Mouse (Mus musculus) left cerebral cortex, adult 9 months (tissue): ENCODE measurements around the gene Cyp26b1.
A peak's percentile ranks its signal among the peaks of the same experiment; 100 is the strongest.

Source experiments
- DNase-seq, 2 experiments: peaks; one replicate each; pipeline ENCODE4 v3.0.0; 2022; ENCODE audit warnings: low spot score in 2 of 2

Gene Cyp26b1

DNA sequence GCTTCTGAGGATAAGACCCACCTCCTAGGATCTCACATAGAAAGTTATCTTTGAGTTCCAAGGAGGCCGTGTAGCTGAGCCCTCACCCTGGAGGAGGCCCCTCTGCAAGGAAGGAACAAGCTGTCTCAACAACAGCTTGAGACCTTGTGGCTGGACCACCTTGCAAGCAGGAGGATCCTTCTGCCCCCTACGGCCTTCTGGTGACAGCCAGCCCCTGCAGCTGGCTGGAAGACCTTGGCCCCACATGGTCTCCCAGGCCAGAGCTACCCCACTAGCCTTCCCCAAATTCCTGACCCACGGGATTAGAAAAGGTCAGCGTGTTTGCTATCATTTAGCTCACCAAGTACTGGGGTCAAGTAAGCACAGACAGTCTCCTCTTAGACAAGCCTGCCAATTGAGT is 30.8 kb downstream of the Cyp26b1 start:
- DNase-seq = no peak

DNA sequence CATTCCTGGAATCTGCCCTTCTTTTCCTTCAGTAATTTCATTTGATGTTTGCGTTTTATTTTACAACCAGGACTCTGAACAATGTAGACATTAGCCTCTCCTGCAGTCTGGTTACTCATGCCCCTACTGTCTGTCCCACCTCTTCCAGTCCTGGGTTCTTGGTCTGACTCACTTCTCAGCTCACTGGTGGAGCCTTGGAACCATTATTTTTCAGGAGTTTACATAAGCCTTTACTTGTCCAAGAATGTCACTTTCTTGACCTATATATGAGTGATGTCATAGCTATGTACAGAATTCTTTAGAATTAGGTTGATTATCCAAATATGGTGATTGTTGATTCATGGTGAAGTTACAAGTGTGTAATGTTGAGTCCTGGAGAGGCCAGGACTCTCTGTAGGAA is 32.5 kb downstream of the Cyp26b1 start:
- DNase-seq = no peak

DNA sequence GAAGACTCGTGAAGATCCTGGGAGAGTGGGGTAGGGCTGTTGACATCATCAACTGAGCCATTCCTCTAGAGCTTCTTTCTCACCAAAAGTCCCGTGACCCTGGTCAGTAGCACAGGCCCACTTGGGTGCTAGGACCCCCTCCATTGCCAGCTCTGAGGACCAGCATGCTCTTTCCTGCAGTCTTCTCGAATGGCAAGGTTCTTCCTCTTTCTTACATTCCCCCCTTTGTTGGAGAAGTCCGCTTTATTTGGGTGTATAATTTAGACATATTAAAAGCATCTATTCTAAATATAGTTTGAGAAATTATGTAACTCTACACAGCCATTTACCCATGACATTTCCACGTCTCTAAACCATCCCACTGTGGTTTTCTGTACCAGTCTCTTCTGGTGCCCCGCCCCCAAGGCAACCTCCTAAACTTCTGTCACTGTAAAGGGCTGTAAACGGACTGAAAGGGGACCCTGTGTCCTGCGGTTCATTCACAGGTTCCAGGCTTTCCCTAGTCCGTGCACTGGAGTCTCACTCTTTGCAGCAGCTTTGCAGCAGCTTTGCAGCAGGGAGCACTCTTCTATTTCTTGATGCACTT is 43.8 kb downstream of the Cyp26b1 start:
- DNase-seq = no peak

DNA sequence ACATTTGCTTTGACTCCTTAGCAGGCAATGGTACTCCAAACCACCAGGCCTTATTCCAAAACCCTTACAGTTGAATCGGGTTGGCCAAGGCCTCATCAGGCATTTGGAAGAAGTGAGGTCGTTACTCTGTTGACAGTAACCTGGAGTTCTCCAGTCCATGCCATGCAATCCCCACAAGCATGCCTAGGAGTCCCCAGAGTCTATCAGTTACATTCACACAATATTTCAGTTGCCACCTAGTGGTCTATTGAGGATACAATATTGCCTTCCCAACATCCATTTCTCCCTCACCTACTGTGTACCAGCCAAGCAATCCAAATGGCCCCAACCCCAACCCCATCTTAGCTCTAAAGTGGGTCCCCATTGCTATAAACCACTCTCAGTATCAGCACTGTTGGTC is 48.3 kb downstream of the Cyp26b1 start:
- DNase-seq = no peak

DNA sequence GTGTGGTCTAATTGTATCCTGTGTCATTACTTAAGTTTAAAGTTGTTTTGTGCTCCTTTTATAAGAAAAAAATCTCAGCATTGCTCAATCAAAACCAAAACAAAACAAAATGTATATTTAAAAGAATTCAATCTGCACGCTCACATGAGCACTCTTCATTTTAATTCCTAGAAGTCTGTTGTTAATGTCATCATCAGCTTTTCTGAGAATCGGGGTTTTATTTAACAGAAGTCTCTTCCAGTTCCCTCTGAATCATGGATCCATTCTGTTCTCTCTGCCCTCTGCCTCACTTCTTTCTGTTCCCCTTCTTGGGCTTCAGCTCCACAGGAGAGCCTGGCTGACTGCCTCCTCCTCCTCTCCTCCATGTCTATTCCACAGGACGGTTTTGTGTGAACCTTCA is 49.3 kb downstream of the Cyp26b1 start:
- no peak for DNase-seq

DNA sequence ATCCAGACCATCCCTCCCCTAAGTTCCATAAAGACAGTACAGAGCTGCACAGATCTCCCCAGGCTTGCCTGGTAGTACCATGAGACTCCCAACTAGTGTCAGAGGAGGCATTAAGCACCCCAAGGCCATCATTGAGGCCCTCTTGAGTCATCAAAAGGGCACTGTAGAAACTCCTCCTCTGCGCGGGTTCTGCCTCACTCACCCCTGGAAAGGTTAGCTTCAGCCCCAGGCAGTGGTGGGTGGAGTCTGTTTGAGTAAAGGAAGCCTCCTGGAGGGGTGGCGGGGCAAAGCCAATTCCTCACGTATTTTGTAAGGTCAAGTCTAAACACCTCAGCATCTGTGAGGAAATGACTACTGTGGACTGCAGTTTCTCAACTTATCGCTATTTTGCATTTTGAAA is 50.2 kb downstream of the Cyp26b1 start:
- no peak for DNase-seq

DNA sequence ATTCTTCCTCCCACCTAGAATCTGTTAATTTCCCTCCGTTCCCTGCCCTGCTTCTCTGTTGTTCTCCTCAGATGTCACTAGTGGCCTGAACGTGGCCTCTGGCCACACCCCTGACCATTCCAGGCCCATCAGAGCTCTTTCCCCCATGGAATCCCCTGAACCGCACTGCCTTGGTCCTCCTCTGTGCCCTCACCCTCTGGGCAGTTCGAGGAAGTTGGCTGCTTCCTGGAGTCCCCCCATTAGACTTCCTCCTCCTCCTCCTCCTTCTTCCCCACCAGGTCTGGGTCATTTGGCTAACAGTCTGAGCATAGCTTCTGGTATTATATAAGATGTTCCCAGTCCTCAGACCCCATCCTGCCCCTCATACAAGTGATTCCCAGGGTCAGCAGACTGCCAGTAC is 53.8 kb downstream of the Cyp26b1 start:
- DNase-seq = no peak

DNA sequence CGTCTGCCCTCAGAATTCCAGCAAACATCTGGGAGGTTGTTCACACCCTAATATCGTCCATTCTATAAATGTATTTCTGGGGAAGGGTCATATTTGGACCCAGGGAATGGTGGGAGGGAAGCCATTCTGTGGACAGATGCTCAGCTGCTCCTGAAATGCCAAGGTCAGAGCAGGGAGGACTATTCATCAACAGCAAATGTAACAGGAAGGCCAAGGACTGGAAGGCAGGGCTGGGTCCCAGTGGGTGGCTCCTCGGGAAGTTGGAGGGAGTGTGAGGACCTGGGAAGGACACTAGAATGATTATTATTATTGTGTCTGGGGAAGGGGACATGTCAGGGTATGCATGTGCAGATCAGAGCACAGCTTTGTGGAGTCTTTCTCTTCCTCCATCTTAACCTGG is 55.0 kb downstream of the Cyp26b1 start:
- DNase-seq = no peak

DNA sequence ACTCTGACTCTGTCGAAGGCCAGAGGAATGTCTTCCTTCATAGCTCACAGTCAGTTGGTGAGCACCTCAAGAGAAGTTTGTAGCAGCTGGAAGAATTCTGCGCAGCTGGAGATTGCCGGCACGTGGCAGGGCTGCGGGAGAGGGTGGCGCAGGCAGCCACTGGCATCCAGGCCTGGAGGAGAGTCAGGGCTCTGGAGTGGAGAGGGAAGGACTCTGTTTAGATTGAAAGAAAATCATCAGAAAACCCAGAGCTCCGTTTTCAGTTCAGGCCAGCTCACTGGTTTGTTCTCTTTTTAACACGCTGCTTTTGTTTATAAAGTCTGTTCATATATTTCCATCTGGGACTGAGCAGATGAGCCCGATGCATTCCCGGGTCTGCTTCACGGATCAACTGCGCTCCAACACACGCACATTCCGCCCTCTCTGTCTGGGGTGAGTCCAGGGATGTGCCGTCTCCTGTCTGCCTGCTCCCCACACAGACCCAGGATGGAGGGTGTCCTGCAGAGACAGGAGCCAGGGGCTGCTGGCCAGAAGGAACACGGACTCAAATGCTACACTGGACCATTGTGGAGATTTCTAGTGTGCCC is 56.0 kb downstream of the Cyp26b1 start:
- no peak for DNase-seq

DNA sequence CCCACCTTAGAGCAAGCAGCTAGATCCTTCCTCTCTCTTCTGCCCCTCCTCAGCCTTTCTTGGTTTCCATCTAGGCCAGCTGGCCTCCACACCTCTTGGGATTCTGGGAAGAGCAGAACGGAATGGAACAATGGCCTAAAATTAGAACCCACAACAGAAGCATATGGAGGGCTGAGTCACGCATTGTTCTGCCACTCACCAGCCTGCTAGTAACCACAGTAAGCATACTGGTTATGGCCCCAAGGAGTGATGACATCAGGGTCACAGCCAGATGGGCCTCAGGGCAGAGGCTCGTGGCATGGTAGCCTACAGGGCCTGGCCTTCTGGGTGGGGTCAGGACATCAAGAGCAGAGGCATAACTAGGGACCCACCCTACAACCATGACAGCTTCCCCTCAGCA is 58.8 kb downstream of the Cyp26b1 start:
- DNase-seq = peak in 1 of 2 experiments; percentile 26

DNA sequence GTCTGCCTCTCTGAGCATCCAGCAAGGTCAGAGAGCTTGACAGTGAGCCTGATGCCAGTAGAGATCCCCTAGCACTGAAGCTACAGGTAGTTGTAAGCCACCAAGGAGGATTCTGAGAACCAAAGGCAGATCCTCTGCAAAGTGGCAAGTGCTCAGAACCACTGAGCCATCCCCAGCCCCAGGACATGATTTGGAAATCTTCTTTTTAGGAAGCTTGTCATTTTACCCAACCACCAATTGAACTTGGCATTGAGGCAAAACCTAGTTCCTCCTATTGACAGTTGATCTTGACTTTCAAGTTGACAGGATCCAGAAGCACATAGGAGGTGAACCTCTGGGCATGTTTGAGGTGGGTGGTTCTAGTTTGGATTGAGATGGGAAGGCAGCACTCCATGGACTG is 63.8 kb downstream of the Cyp26b1 start:
- DNase-seq = no peak

DNA sequence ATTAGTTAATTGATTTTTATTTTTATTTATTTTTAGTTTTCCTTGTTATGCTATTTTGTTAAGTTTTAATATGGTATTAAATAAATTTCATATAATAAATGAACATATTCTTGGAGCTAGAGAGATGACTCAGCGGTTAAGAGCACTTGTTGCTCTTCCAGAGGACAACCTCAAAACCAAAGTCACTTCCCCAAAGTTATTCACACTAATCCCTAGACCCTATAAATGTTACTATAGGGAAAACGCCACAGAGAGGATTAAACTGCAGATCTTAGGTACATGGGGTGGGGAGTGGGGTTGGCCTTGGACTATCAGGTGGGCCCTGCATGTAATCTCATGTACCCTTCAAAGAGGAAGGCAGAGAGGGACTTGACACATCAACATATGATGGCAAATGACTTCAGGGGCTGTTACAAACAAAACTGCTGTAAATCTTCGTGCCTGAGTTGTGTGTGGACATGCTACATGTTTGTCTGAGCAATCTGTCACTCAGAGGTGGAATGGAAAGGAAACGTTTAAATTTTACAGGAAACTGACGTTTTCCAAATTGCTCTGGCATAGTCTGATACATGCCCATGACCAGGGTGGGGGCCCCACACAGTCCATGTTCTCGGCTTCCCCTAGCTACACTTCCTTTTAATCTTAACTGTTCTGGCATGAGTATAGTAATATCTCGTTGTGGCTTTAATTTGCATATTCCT is 68.7 kb downstream of the Cyp26b1 start:
- no peak for DNase-seq
